Comparison of ENCODE assay signal across 7 mouse cellular contexts in the genomic region with DNA sequence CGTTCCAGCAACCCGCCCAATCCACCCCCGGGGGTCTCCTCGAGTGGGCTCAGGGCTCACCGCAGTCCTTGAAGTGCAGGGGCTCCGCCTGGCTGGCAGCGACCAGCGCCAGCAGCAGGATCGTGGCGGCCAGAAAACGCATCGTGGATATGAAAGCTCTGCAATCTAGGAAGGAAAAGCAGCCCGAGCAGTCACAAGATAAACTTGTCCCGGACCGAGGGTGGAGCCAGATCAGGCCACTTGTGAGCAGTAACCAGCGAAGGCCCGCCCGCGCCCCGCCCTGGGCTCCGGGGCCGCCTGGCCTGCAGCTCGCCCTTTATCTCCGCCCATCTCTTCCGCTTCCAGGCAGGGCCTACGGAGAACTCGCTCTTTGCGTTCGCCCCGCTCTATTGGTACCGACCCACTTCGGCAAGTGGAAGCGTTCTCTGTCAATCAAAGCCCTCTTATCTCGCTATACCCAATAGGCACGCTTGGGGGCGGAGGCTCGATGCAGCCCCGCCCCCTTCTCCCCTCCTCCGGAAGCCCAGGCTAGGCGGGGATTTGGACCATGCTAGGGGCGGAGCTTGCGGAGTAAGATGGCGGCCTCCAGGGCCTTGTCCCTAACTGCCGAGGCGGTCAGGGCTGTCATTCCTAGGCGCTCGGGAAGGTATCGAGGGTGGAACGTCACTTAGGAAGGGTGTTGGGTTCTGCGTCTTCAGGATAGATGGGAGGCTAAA. TPM values are rescaled to one million over a fixed set of nuclear protein-coding genes. Genes with fewer than 3 reads are reported as not detected.
DNase-seq lines count a peak whose midpoint lies in the region; ATAC-seq and TF ChIP-seq lines count a peak whose summit lies in the region.

A gene (minus strand): TSS at position 427 of the 716 bp plus-strand sequence.
A gene (plus strand): TSS at position 526 of the 716 bp plus-strand sequence.

- peak within 1 kb of the TSS; percentile 77 for H3K9ac ChIP-seq in intestine, postnatal 0 days (ENCODE audit: low read depth, low read length)
- H3K9ac ChIP-seq in midbrain, embryonic 12.5 days (replicated peaks): peak within 1 kb of the TSS; percentile 82

- ATAC-seq in intestine, postnatal 0 days: peak; percentile 99
- peak; percentile 98 for ATAC-seq in midbrain, embryonic 12.5 days (ENCODE audit: low FRiP score, low read depth)

- DNase-seq in adrenal gland, postnatal 10 days: peak; percentile 98
- DNase-seq in embryonic facial prominence, embryonic 10.5 days (ENCODE audit: low spot score): peak; percentile 98
- peak; percentile 95 for DNase-seq in gonadal fat pad, adult 2 months (ENCODE audit: low read depth)
- peak; percentile 98 for DNase-seq in left cerebral cortex, postnatal 4 days

- WGBS in embryonic facial prominence, embryonic 10.5 days: under 1% methylated on average over 50 of the region's 50 CpGs
- whole genome bisulfite sequencing in intestine, postnatal 0 days: under 1% methylated on average over 50 of the region's 50 CpGs
- WGBS in midbrain, embryonic 12.5 days: under 1% methylated on average over 50 of the region's 50 CpGs
- under 1% methylated on average over 50 of the region's 50 CpGs for WGBS in small intestine, adult 2 months

- peak within 1 kb of the TSS; percentile 94 for H3K27ac ChIP-seq in embryonic facial prominence, embryonic 10.5 days (replicated peaks)
- peak within 1 kb of the TSS; percentile 93 for H3K27ac ChIP-seq in intestine, postnatal 0 days (ENCODE audit: low read depth, low read length)
- peak within 1 kb of the TSS; percentile 95 for H3K27ac ChIP-seq in midbrain, embryonic 12.5 days (replicated peaks)
- peak within 1 kb of the TSS; percentile 90 for H3K27ac ChIP-seq in small intestine, adult 2 months (ENCODE audit: insufficient read depth, low read depth, low read length)

- intact Hi-C loops in left cerebral cortex, postnatal 4 days (cut with DNase I): no loop called here

- H3K4me3 ChIP-seq in embryonic facial prominence, embryonic 10.5 days: peak within 1 kb of the TSS; percentile 76
- H3K4me3 ChIP-seq in intestine, postnatal 0 days (ENCODE audit: low read depth, low read length): peak within 1 kb of the TSS; percentile 54
- peak within 1 kb of the TSS; percentile 75 for H3K4me3 ChIP-seq in midbrain, embryonic 12.5 days
- peak within 1 kb of the TSS; percentile 85 for H3K4me3 ChIP-seq in small intestine, adult 2 months (ENCODE audit: low read depth, low read length)

- peak; percentile 96 for TF ChIP-seq POLR2A in small intestine, adult 2 months (IDR thresholded peaks at IDR 0.05; ENCODE audit: low read depth, low read length)

- peaks cover 44% of the 10 kb centered on the region for H3K36me3 ChIP-seq in embryonic facial prominence, embryonic 10.5 days (replicated peaks)
- H3K36me3 ChIP-seq in intestine, postnatal 0 days (ENCODE audit: control insufficient read depth, insufficient read depth): peaks cover 15% of the 10 kb centered on the region
- H3K36me3 ChIP-seq in midbrain, embryonic 12.5 days: peaks cover 8% of the 10 kb centered on the region; the same call in 1 of the 2 replicates
- H3K36me3 ChIP-seq in small intestine, adult 2 months (ENCODE audit: control insufficient read depth, insufficient read depth, low read length): peaks cover 2% of the 10 kb centered on the region; the same call in 1 of the 2 replicates

- peak within 1 kb of the TSS; percentile 85 for H3K4me2 ChIP-seq in intestine, postnatal 0 days (replicated peaks; ENCODE audit: low read depth)
- H3K4me2 ChIP-seq in midbrain, embryonic 12.5 days (replicated peaks): peak within 1 kb of the TSS; percentile 83

- H3K4me1 ChIP-seq in embryonic facial prominence, embryonic 10.5 days: peaks cover 34% of the 10 kb centered on the region
- H3K4me1 ChIP-seq in intestine, postnatal 0 days (replicated peaks; ENCODE audit: control insufficient read depth, insufficient read depth, low read length): peaks cover 3% of the 10 kb centered on the region; the same call in 1 of the 2 replicates
- H3K4me1 ChIP-seq in midbrain, embryonic 12.5 days: peaks cover 36% of the 10 kb centered on the region
- peaks cover 10% of the 10 kb centered on the region; the same call in 1 of the 2 replicates for H3K4me1 ChIP-seq in small intestine, adult 2 months (ENCODE audit: control insufficient read depth, insufficient read depth, insufficient read length, low read length)

- no peaks in the 10 kb centered on the region for H3K27me3 ChIP-seq in embryonic facial prominence, embryonic 10.5 days (replicated peaks; ENCODE audit: low read depth, poor library complexity, severe bottlenecking)
- H3K27me3 ChIP-seq in intestine, postnatal 0 days (replicated peaks; ENCODE audit: control insufficient read depth, insufficient read depth, low read length): no peaks in the 10 kb centered on the region
- no peaks in the 10 kb centered on the region for H3K27me3 ChIP-seq in midbrain, embryonic 12.5 days
- no peaks in the 10 kb centered on the region for H3K27me3 ChIP-seq in small intestine, adult 2 months (ENCODE audit: control insufficient read depth, insufficient read depth, low read length)

- peak; percentile 37 for TF ChIP-seq CTCF in intestine, postnatal 0 days (IDR thresholded peaks at IDR 0.05; ENCODE audit: low read depth)
- TF ChIP-seq CTCF in small intestine, adult 2 months (IDR thresholded peaks at IDR 0.05; ENCODE audit: extremely low read depth, insufficient read length, insufficient replicate concordance, low read depth, low read length): no peak

- no peaks in the 10 kb centered on the region for H3K9me3 ChIP-seq in embryonic facial prominence, embryonic 10.5 days
- H3K9me3 ChIP-seq in intestine, postnatal 0 days (ENCODE audit: control insufficient read depth): no peaks in the 10 kb centered on the region
- no peaks in the 10 kb centered on the region for H3K9me3 ChIP-seq in midbrain, embryonic 12.5 days

RNA-seq across cellular contexts. Expression of the first gene that starts in this region (rescaled TPM):
- total RNA-seq in adrenal gland, postnatal 10 days (2021): 10 to 100 TPM; 65.4 to 69.5 TPM
- 62.8 and 64.4 TPM in 2 replicates for polyA plus RNA-seq in embryonic facial prominence, embryonic 10.5 days (2016; fragmentation: Nextera tagmentation; extraction: Ambion mirVana)
- polyA plus RNA-seq in gonadal fat pad, adult 2 months (2012; rRNA removed): 1,124 and 1,189 TPM in 2 replicates
- polyA plus RNA-seq in intestine, postnatal 0 days (2015; fragmentation: Nextera tagmentation; extraction: Ambion mirVana): 100 and 107 TPM in 2 replicates
- 10 to 100 TPM; 35.4 to 35.7 TPM for total RNA-seq in left cerebral cortex, postnatal 4 days (2021)
- polyA plus RNA-seq in midbrain, embryonic 12.5 days (2016; fragmentation: Nextera tagmentation; extraction: Ambion mirVana): 90.3 and 90.5 TPM in 2 replicates
- polyA plus RNA-seq in small intestine, adult 2 months (2012; rRNA removed): 32.5 and 89.0 TPM in 2 replicates

RNA-seq across cellular contexts. Expression of the second gene that starts in this region (rescaled TPM):
- 100 to 1,000 TPM in 1 of 2 experiments, 10 to 100 TPM in 1; 94.6 to 121 TPM for total RNA-seq in adrenal gland, postnatal 10 days (2021)
- polyA plus RNA-seq in embryonic facial prominence, embryonic 10.5 days (2016; fragmentation: Nextera tagmentation; extraction: Ambion mirVana): 135 and 141 TPM in 2 replicates
- polyA plus RNA-seq in gonadal fat pad, adult 2 months (2012; rRNA removed): 82.4 and 118 TPM in 2 replicates
- 104 and 119 TPM in 2 replicates for polyA plus RNA-seq in intestine, postnatal 0 days (2015; fragmentation: Nextera tagmentation; extraction: Ambion mirVana)
- total RNA-seq in left cerebral cortex, postnatal 4 days (2021): 10 to 100 TPM; 40.8 to 43.3 TPM
- 168 and 169 TPM in 2 replicates for polyA plus RNA-seq in midbrain, embryonic 12.5 days (2016; fragmentation: Nextera tagmentation; extraction: Ambion mirVana)
- polyA plus RNA-seq in small intestine, adult 2 months (2012; rRNA removed): 16.2 and 19.9 TPM in 2 replicates

Comparison
In these comparisons a context has a peak if more than half of its experiments do, and no peak if none do; other contexts are left out.
1. Peak in every context shown above with its lines: DNase-seq, ATAC-seq, H3K4me3 ChIP-seq and H3K27ac ChIP-seq.
2. RNA of the first gene that starts in this region (polyA plus RNA-seq): 1,124 to 1,189 TPM in gonadal fat pad, adult 2 months; 100 to 107 TPM in intestine, postnatal 0 days, 90.3 to 90.5 TPM in midbrain, embryonic 12.5 days, 32.5 to 89.0 TPM in small intestine, adult 2 months and 62.8 to 64.4 TPM in embryonic facial prominence, embryonic 10.5 days; every median in the first group is over 10 times any median in the second.